8 mouse cellular contexts compared by ENCODE assay signal in the genomic region with DNA sequence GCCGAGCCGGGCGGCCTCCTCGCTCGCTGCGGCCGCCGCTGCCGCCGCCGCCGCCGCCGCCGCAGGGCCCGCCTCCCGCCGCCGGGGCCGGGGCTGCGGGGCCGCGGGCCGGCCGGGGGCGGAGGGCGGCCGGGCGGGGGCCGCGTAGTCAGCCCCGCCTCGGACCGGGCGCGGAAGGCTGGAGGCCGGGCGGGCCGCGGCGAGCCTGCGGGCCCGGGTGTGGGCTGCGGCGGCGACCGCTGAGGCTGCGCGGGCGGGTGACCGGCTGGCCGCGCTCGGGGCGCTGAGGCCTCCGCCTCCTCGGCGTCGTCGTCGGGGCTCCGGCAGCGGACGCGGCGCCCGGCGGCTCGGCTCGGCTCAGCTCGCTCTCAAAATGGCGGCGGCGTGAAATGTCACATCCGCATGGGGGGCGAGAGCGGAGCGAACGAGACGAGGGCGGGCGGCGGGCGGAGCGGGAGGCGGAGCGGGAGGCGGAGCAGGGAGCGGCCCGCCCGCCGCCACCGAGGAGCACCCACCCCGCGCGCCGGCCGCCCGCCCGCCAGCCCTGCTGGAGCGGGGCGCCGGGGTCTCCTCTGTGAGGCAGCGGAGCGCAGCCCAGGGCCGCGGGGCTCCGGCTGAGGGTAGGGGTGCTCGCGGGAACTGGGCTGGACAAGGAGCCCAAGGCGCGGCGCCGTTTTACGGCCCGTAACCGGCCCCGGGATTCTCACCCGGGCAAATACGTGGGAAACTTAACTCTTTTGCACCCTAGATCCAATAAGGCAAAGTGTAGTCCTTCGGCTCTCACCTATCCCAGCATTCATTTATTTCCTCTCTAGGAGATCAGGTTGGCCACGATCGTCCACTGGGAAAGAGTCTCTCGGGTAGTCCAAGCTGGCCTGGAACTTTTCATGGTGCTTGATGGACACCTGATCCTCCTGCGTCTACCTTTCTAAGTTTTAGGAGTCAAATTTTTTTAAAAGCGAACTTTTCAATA. TPM values are rescaled to one million over a fixed set of nuclear protein-coding genes. Genes with fewer than 3 reads are reported as not detected.
DNase-seq lines count a peak whose midpoint lies in the region; ATAC-seq and TF ChIP-seq lines count a peak whose summit lies in the region.

No protein-coding gene starts in this region.

- H3K4me1 ChIP-seq in G1E (ENCODE audit: insufficient read depth, low read depth, low read length): peaks cover 42% of the 10 kb centered on the region
- peaks cover 12% of the 10 kb centered on the region for H3K4me1 ChIP-seq in cerebellum, adult 2 months (ENCODE audit: control insufficient read depth, insufficient read depth, low read length)
- peaks cover 28% of the 10 kb centered on the region for H3K4me1 ChIP-seq in lung, embryonic 16.5 days (replicated peaks; ENCODE audit: control insufficient read depth, insufficient read depth, low read length)
- H3K4me1 ChIP-seq in thymus, adult 2 months (replicated peaks; ENCODE audit: control insufficient read depth, insufficient read depth, low read length): peaks cover 37% of the 10 kb centered on the region

- DNase-seq in G1E (ENCODE audit: low spot score): peak; percentile 69
- DNase-seq in cerebellum, adult 2 months: peak; percentile 92 to 93
- peak; percentile 74 for DNase-seq in forelimb bud, embryonic 11.5 days (ENCODE audit: low read depth, low spot score)
- DNase-seq in layer of hippocampus, adult 9-10 months (ENCODE audit: low spot score): peak; percentile 53
- peak; percentile 82 for DNase-seq in ovary, adult 18-20 months (ENCODE audit: low spot score)
- peak; percentile 93 for DNase-seq in thymus, adult 2 months

- peak overlapping the region; percentile 94 for H3K9ac ChIP-seq in lung, embryonic 16.5 days (ENCODE audit: low read length)

- TF ChIP-seq CTCF in G1E (IDR thresholded peaks at IDR 0.05; ENCODE audit: low read depth, low read length): no peak
- no peak for TF ChIP-seq CTCF in cerebellum, adult 2 months (IDR thresholded peaks at IDR 0.05; ENCODE audit: borderline replicate concordance, insufficient read depth, low read depth, low read length)
- TF ChIP-seq CTCF in thymus, adult 2 months (IDR thresholded peaks at IDR 0.05; ENCODE audit: borderline replicate concordance, control insufficient read depth, extremely low read depth, insufficient read depth, low read length, poor library complexity): no peak

- 3% methylated on average over 116 of the region's 126 CpGs for WGBS in cerebellum, adult 2 months
- 2% methylated on average over 55 of the region's 126 CpGs for WGBS in lung, embryonic 16.5 days
- WGBS in thymus, adult 2 months: 18% methylated on average over 122 of the region's 126 CpGs

- H3K4me2 ChIP-seq in lung, embryonic 16.5 days (ENCODE audit: low read depth, low read length): peak overlapping the region; percentile 81

- peak; percentile 67 for ATAC-seq in G1E (ENCODE audit: extremely low read depth, insufficient number of reproducible peaks, low FRiP score, poor library complexity, severe bottlenecking)
- ATAC-seq in hematopoietic stem cell, adult 5-6 weeks (replicated peaks in 1 of 2; ENCODE audit: insufficient read depth in 1 of 2, low FRiP score in 2 of 2, low TSS enrichment in 1 of 2, low read depth in 1 of 2, poor library complexity in 2 of 2, severe bottlenecking in 2 of 2): peak; percentile 80 to 83
- ATAC-seq in lung, embryonic 16.5 days (ENCODE audit: low read depth): peak; percentile 96

- H3K27ac ChIP-seq in cerebellum, adult 2 months (ENCODE audit: insufficient read depth, low read length): peak overlapping the region; percentile 92
- peak overlapping the region; percentile 94 for H3K27ac ChIP-seq in lung, embryonic 16.5 days (ENCODE audit: low read length)
- peak overlapping the region; percentile 66; the same call in 1 of the 2 replicates for H3K27ac ChIP-seq in thymus, adult 2 months (ENCODE audit: control insufficient read depth, insufficient read depth, low read length)

- TF ChIP-seq POLR2A in cerebellum, adult 2 months (IDR thresholded peaks at IDR 0.05; ENCODE audit: borderline replicate concordance, insufficient read depth, low read length): peak; percentile 67
- peak; percentile 89 for TF ChIP-seq POLR2A in thymus, adult 2 months (IDR thresholded peaks at IDR 0.05; ENCODE audit: control insufficient read depth, extremely low read depth, insufficient read depth, low read length, poor library complexity)

- peaks cover 23% of the 10 kb centered on the region for H3K36me3 ChIP-seq in G1E (replicated peaks)
- H3K36me3 ChIP-seq in lung, embryonic 16.5 days (ENCODE audit: control insufficient read depth, insufficient read depth, low read length): no peaks in the 10 kb centered on the region
- no peaks in the 10 kb centered on the region for H3K36me3 ChIP-seq in thymus, adult 2 months (ENCODE audit: control insufficient read depth, insufficient read depth, low read length)

- H3K9me3 ChIP-seq in G1E (replicated peaks): no peaks in the 10 kb centered on the region
- no peaks in the 10 kb centered on the region for H3K9me3 ChIP-seq in lung, embryonic 16.5 days (ENCODE audit: control insufficient read depth, low read length)

- no peaks in the 10 kb centered on the region for H3K27me3 ChIP-seq in G1E (ENCODE audit: insufficient read depth, low read length)
- no peaks in the 10 kb centered on the region for H3K27me3 ChIP-seq in cerebellum, adult 2 months (ENCODE audit: control insufficient read depth, insufficient read depth, low read length)
- H3K27me3 ChIP-seq in lung, embryonic 16.5 days (ENCODE audit: control insufficient read depth, insufficient read depth, low read depth, low read length): no peaks in the 10 kb centered on the region
- H3K27me3 ChIP-seq in thymus, adult 2 months (ENCODE audit: control insufficient read depth, insufficient read depth, low read length): no peaks in the 10 kb centered on the region

- H3K4me3 ChIP-seq in G1E (ENCODE audit: low read depth, low read length): peak overlapping the region; percentile 84
- H3K4me3 ChIP-seq in cerebellum, adult 2 months (replicated peaks; ENCODE audit: insufficient read depth, low read depth, low read length): peak overlapping the region; percentile 62
- peak overlapping the region; percentile 99 for H3K4me3 ChIP-seq in lung, embryonic 16.5 days (ENCODE audit: low read length)
- H3K4me3 ChIP-seq in thymus, adult 2 months (ENCODE audit: control insufficient read depth, insufficient read depth, low read length): peak overlapping the region; percentile 60

RNA-seq across cellular contexts. Expression of a gene that starts 53.3 kb away (rescaled TPM):
- total RNA-seq in G1E (2014; fragmentation: Nextera tagmentation) (234 and 362 TPM in 2 replicates), G1E (2017) (132 and 150 TPM in 2 replicates)
- 25.9 and 26.9 TPM in 2 replicates for polyA plus RNA-seq in G1E (2012)
- 116 and 119 TPM in 2 replicates for polyA plus RNA-seq in cerebellum, adult 2 months (2012; rRNA removed)
- total RNA-seq in hematopoietic stem cell, adult 5-6 weeks (2017): 214 and 221 TPM in 2 replicates
- 23.1 and 24.4 TPM in 2 replicates for polyA plus RNA-seq in lung, embryonic 16.5 days (2015; fragmentation: Nextera tagmentation; extraction: Ambion mirVana)
- 81.7 and 94.8 TPM in 2 replicates for polyA plus RNA-seq in thymus, adult 2 months (2012; rRNA removed)

RNA-seq across cellular contexts. Expression of a gene that starts 58.3 kb away (rescaled TPM):
- not detected in 2 replicates for total RNA-seq in G1E (2014; fragmentation: Nextera tagmentation)
- not detected in 2 replicates for total RNA-seq in G1E (2017)
- not detected in 2 replicates for polyA plus RNA-seq in G1E (2012)
- polyA plus RNA-seq in cerebellum, adult 2 months (2012; rRNA removed): not detected in 2 replicates
- total RNA-seq in hematopoietic stem cell, adult 5-6 weeks (2017): not detected in 2 replicates
- not detected in 2 replicates for polyA plus RNA-seq in lung, embryonic 16.5 days (2015; fragmentation: Nextera tagmentation; extraction: Ambion mirVana)
- polyA plus RNA-seq in thymus, adult 2 months (2012; rRNA removed): 1.1 TPM in 1 of 2 replicates, not detected in the other

Comparison
In these comparisons a context has a peak if more than half of its experiments do, and no peak if none do; other contexts are left out.
1. Peak in every context shown above with its lines: DNase-seq, ATAC-seq, H3K4me3 ChIP-seq and H3K27ac ChIP-seq.